Mouse (Mus musculus): ENCODE data around the gene Slx1b.
"Not testable (repeated sequence)": the region's sequence is repeated elsewhere in the genome, so short reads cannot be mapped to it uniquely, and the experiment has no call there.

Slx1b gene

GRCm38 (mm10) chr7:126695631-126696207, at the start of gene Slx1b:
Gene Slx1b, minus strand, starts transcription at chr7:126695784.
- DNase-seq (ENCODE audit: low spot score in 2 of 2): peak; percentile 96

GRCm38 (mm10) chr7:126741964-126742482, 46.4 kb upstream of the Slx1b start:
- DNase-seq (ENCODE audit: low spot score in 2 of 2): no peak

GRCm38 (mm10) chr7:126741452-126741851, 45.9 kb upstream of the Slx1b start:
- DNase-seq (ENCODE audit: low spot score in 2 of 2): no peak

GRCm38 (mm10) chr7:126740977-126741376, 45.4 kb upstream of the Slx1b start:
- no peak for DNase-seq (ENCODE audit: low spot score in 2 of 2)

- no peak for DNase-seq (ENCODE audit: low spot score in 2 of 2)
These were observed 44.6 kb upstream of the Slx1b start for GRCm38 (mm10) chr7:126740132-126740735.

- peak; percentile 72 to 77 for DNase-seq (ENCODE audit: low spot score in 2 of 2)
These were observed 44.0 kb upstream of the Slx1b start for GRCm38 (mm10) chr7:126739551-126739950.

GRCm38 (mm10) chr7:126736122-126736521, 40.5 kb upstream of the Slx1b start:
- DNase-seq (ENCODE audit: low spot score in 2 of 2): no peak

- DNase-seq (ENCODE audit: low spot score in 2 of 2): not testable (repeated sequence)
These were observed 34.7 kb upstream of the Slx1b start for GRCm38 (mm10) chr7:126730256-126730789.

- no peak for DNase-seq (ENCODE audit: low spot score in 2 of 2)
These were observed 30.1 kb upstream of the Slx1b start for GRCm38 (mm10) chr7:126725667-126726066.

GRCm38 (mm10) chr7:126725077-126725476, 29.5 kb upstream of the Slx1b start:
- DNase-seq (ENCODE audit: low spot score in 2 of 2): no peak

GRCm38 (mm10) chr7:126721635-126722034, 26.1 kb upstream of the Slx1b start:
- no peak for DNase-seq (ENCODE audit: low spot score in 2 of 2)

GRCm38 (mm10) chr7:126718787-126719337, 23.3 kb upstream of the Slx1b start:
- DNase-seq (ENCODE audit: low spot score in 2 of 2): peak in 1 of 2 experiments; percentile 50

GRCm38 (mm10) chr7:126717566-126717965, 22.0 kb upstream of the Slx1b start:
- DNase-seq (ENCODE audit: low spot score in 2 of 2): no peak

GRCm38 (mm10) chr7:126715679-126716078, 20.1 kb upstream of the Slx1b start:
- DNase-seq (ENCODE audit: low spot score in 2 of 2): no peak

- DNase-seq (ENCODE audit: low spot score in 2 of 2): no peak
These were observed 16.3 kb upstream of the Slx1b start for GRCm38 (mm10) chr7:126711910-126712309.

- DNase-seq (ENCODE audit: low spot score in 2 of 2): no peak
These were observed 14.7 kb upstream of the Slx1b start for GRCm38 (mm10) chr7:126710266-126710665.

GRCm38 (mm10) chr7:126708175-126708952, 12.8 kb upstream of the Slx1b start:
- no peak for DNase-seq (ENCODE audit: low spot score in 2 of 2)

GRCm38 (mm10) chr7:126707442-126708174, 12.0 kb upstream of the Slx1b start, which contains the start of gene Coro1a:
Gene Coro1a, minus strand, starts transcription at chr7:126707787.
- no peak for DNase-seq (ENCODE audit: low spot score in 2 of 2)

GRCm38 (mm10) chr7:126704121-126704980, 8.8 kb upstream of the Slx1b start:
- DNase-seq (ENCODE audit: low spot score in 2 of 2): peak; percentile 93 to 95

GRCm38 (mm10) chr7:126703757-126704077, 8.1 kb upstream of the Slx1b start:
- no peak for DNase-seq (ENCODE audit: low spot score in 2 of 2)

Measured in right cerebral cortex, adult 2 months (tissue).